Mouse (Mus musculus) megakaryocyte, embryonic 14.5 days (primary cell): ENCODE results near the gene Habp4. TPM values are rescaled to one million over a fixed set of nuclear protein-coding genes. Genes with fewer than 3 reads are reported as not detected.

Source experiments
- H3K27me3 ChIP-seq: replicated peaks from 2 replicates; pipeline ENCODE3; 2012; ENCODE audit warnings: inconsistent platforms
- H3K36me3 ChIP-seq: replicated peaks from 2 replicates; pipeline ENCODE3; 2012; ENCODE audit warnings: low read length, inconsistent platforms, mixed read lengths
- H3K4me1 ChIP-seq: 2 replicates; pipeline ENCODE4 v1.6.1; 2012; ENCODE audit warnings: inconsistent platforms
- H3K4me3 ChIP-seq: replicated peaks from 2 replicates; pipeline ENCODE3; 2012; ENCODE audit warnings: moderate library complexity, mild to moderate bottlenecking, inconsistent platforms
- H3K9me3 ChIP-seq: 2 replicates; pipeline ENCODE4 v1.6.1; 2012; ENCODE audit warnings: inconsistent platforms
- FLI1 ChIP-seq: IDR thresholded peaks from 2 replicates; pipeline ENCODE4 v1.6.1; 2012; ENCODE audit warnings: low read length, inconsistent platforms, mixed read lengths
- GATA1 ChIP-seq: IDR thresholded peaks from 3 replicates; pipeline ENCODE4 v1.6.1; 2012; ENCODE audit warnings: mixed read lengths, low read length, inconsistent platforms, borderline replicate concordance
- polyA plus RNA-seq: library from polyadenylated mRNA; stranded (reverse); fragments of >175 nt; gene quantifications from 2 replicates; pipeline ENCODE4 v1.2.3, GENCODE M21; 2012; ENCODE audit warnings: low replicate concordance; ENCODE audit not compliant: insufficient read depth

The Habp4 gene
- polyA plus RNA-seq, 1 experiment, result 24.9 TPM

- no peak for TF ChIP-seq GATA1
- no peak for TF ChIP-seq FLI1
- H3K27me3 ChIP-seq, result peaks cover 2% of the 10 kb centered on the region
- H3K9me3 ChIP-seq, result no peaks in the 10 kb centered on the region
- no peaks in the 10 kb centered on the region for H3K36me3 ChIP-seq
- H3K4me1 ChIP-seq, result peaks cover 36% of the 10 kb centered on the region
- H3K4me3 ChIP-seq, result peak overlapping the region; percentile 100
These were observed 9.4 kb upstream of the Habp4 start for GRCm38 (mm10) chr13:64152241-64152669.

GRCm38 (mm10) chr13:64152671-64153082 lies 8.9 kb upstream of the Habp4 start:
- no peaks in the 10 kb centered on the region for H3K9me3 ChIP-seq
- H3K4me1 ChIP-seq, result peaks cover 36% of the 10 kb centered on the region
- peak overlapping the region; percentile 100 for H3K4me3 ChIP-seq
- no peaks in the 10 kb centered on the region for H3K36me3 ChIP-seq
- no peak for TF ChIP-seq FLI1
- no peak for TF ChIP-seq GATA1
- peaks cover 2% of the 10 kb centered on the region for H3K27me3 ChIP-seq

- H3K27me3 ChIP-seq, result peaks cover 2% of the 10 kb centered on the region
- H3K4me3 ChIP-seq, result peak within 1 kb of the TSS; percentile 100
- TF ChIP-seq FLI1, result peak; percentile 63; the same call in 1 of the 2 replicates
- no peak for TF ChIP-seq GATA1
- H3K4me1 ChIP-seq, result peaks cover 36% of the 10 kb centered on the region
- H3K36me3 ChIP-seq, result no peaks in the 10 kb centered on the region
- no peaks in the 10 kb centered on the region for H3K9me3 ChIP-seq
These were observed 8.4 kb upstream of the Habp4 start, which contains the start of gene Zfp367 for GRCm38 (mm10) chr13:64153083-64153682. TSS of gene Zfp367 (minus strand) at chr13:64153202.

GRCm38 (mm10) chr13:64153751-64154267 lies 7.8 kb upstream of the Habp4 start:
- Histone ChIP-seq H3K9me3 (no peaks in the 10 kb centered on the region), H3K36me3 (no peaks in the 10 kb centered on the region), H3K4me3 (peak overlapping the region; percentile 100), H3K4me1 (peaks cover 33% of the 10 kb centered on the region), H3K27me3 (peaks cover 2% of the 10 kb centered on the region)
- no peak for TF ChIP-seq GATA1
- no peak for TF ChIP-seq FLI1

DNA sequence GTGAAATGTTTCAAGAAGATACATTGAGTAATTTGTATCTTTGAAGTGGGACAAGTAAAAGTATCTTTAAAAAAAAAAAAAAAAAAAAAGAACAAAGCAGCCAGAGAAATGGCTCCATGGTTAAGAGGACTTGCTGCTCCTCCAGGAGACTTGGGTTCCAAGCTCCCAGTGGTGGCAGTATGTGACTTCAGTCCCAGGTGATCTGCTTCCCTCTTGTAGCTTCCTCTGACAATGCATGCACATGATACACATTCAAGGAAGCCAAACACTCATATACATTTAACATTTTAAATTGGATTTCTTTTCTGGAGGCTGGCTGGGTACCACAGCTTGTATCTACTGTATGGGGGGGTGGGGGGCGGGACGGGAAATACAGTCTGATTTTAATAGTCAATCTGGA lies 7.0 kb upstream of the Habp4 start:
- no peaks in the 10 kb centered on the region for H3K9me3 ChIP-seq
- H3K36me3 ChIP-seq, result no peaks in the 10 kb centered on the region
- H3K4me1 ChIP-seq, result peaks cover 27% of the 10 kb centered on the region
- peaks cover 2% of the 10 kb centered on the region for H3K27me3 ChIP-seq
- TF ChIP-seq GATA1 (no peak), FLI1 (no peak)
- H3K4me3 ChIP-seq, result no peak overlapping the region

DNA sequence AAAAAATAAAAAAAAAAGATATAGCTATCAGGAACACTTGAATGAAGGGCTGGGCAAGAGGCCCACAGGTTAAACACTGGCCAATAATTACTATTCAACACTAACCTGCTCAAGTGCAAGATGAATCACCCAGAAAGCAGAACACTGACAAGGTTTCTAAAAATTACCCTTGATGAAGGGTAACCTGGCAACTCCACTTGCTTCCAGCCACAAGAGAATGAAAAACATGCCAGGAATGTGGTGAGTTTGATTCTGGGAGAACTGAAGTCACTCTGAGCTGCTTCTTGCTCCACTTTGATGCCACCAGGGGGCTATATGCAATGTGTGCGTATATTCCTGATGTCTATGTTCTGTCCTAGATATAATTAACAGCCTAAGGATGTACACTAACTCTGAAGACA lies 6.5 kb upstream of the Habp4 start:
- TF ChIP-seq GATA1, result no peak
- no peak for TF ChIP-seq FLI1
- Histone ChIP-seq H3K4me1 (peaks cover 22% of the 10 kb centered on the region), H3K27me3 (peaks cover 2% of the 10 kb centered on the region), H3K4me3 (peak overlapping the region; percentile 21), H3K36me3 (no peaks in the 10 kb centered on the region), H3K9me3 (no peaks in the 10 kb centered on the region)

DNA sequence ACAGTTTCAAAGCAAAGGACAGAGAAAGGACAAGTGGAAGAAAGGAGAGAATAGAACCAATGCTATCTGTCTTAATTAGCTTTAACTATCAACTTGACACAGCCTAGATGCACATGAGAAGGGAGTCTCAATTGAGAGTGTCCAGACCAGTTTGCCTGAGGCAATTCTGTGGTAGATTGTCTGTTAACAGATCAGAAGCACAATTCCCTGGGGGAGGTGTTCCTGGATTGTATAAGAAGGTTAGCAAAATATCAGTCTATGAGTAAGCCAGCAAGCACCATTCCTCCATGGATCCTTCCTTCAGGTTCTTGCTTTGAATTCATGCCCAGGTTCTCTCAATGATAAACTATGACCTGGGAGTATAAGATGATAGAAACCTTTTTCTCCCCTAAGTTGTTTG lies 4.7 kb upstream of the Habp4 start:
- Histone ChIP-seq H3K27me3 (peaks cover 2% of the 10 kb centered on the region), H3K9me3 (no peaks in the 10 kb centered on the region), H3K4me1 (peaks cover 17% of the 10 kb centered on the region), H3K36me3 (no peaks in the 10 kb centered on the region), H3K4me3 (no peak overlapping the region)
- no peak for TF ChIP-seq FLI1
- no peak for TF ChIP-seq GATA1

GRCm38 (mm10) chr13:64161916-64162611 lies 440 bp downstream of the Habp4 start:
- H3K9me3 ChIP-seq, result 0 out of 2 replicates have a peak, but pooled peaks cover 2% of the 10 kb centered on the region
- H3K36me3 ChIP-seq, result no peaks in the 10 kb centered on the region
- peak overlapping the region; percentile 97 for H3K4me3 ChIP-seq
- TF ChIP-seq FLI1, result no peak
- H3K4me1 ChIP-seq, result peaks cover 22% of the 10 kb centered on the region
- peaks cover 6% of the 10 kb centered on the region for H3K27me3 ChIP-seq

DNA sequence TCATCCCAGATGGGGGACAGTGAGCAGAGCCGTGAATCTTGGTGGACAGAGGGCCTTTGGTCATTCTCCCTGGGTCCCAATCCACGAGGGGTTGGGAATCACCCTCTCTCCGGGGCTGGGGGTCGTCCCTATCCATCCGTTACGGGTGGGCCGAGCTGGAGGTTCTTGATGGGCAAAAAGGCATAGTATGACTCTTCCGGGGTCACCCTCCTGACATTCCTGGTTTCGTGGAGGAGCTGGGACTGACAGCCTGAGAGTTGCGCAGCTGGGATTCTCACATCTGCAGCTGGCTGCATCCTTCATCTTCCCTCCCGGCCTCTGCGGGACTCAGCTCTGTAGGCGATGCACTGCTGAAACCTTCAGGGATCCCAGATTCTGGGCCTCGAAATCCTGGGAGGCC lies 1.0 kb downstream of the Habp4 start:
- TF ChIP-seq GATA1 (no peak), FLI1 (no peak)
- peaks cover 6% of the 10 kb centered on the region for H3K27me3 ChIP-seq
- peak overlapping the region; percentile 97 for H3K4me3 ChIP-seq
- H3K36me3 ChIP-seq, result no peaks in the 10 kb centered on the region
- H3K9me3 ChIP-seq, result 0 out of 2 replicates have a peak, but pooled peaks cover 2% of the 10 kb centered on the region
- H3K4me1 ChIP-seq, result peaks cover 22% of the 10 kb centered on the region

- Histone ChIP-seq H3K27me3 (peaks cover 6% of the 10 kb centered on the region), H3K9me3 (0 out of 2 replicates have a peak, but pooled peaks cover 2% of the 10 kb centered on the region), H3K36me3 (no peaks in the 10 kb centered on the region), H3K4me3 (peak overlapping the region; percentile 97), H3K4me1 (peaks cover 22% of the 10 kb centered on the region)
- TF ChIP-seq FLI1, result no peak
- TF ChIP-seq GATA1, result no peak
These were observed 1.6 kb downstream of the Habp4 start for GRCm38 (mm10) chr13:64163147-64163715.
